Mouse (Mus musculus): Measurements from ENCODE around the gene Rundc3a. TPM values are rescaled to one million over a fixed set of nuclear protein-coding genes. Genes with fewer than 3 reads are reported as not detected.

The Rundc3a gene
- polyA plus RNA-seq, 1 experiment from 2014 or later = 7.9 TPM

GRCm38 (mm10) chr11:102433866-102434265, 40.7 kb downstream of the Rundc3a start:
- H3K9ac ChIP-seq (replicated peaks; ENCODE audit: low read depth, low read length) = no peak overlapping the region
- H3K4me3 ChIP-seq (ENCODE audit: low read depth, low read length) = no peak overlapping the region
- H3K4me1 ChIP-seq (ENCODE audit: control insufficient read depth, insufficient read depth, low read length) = peaks cover 22% of the 10 kb centered on the region
- 92% methylated on average over 7 of the region's 7 CpGs for WGBS
- H3K9me3 ChIP-seq (ENCODE audit: control insufficient read depth, low read depth, low read length) = no peaks in the 10 kb centered on the region
- H3K4me2 ChIP-seq (replicated peaks; ENCODE audit: low read depth, low read length) = no peak overlapping the region
- 0 out of 2 replicates have a peak overlapping the region, but pooled peaks have one; percentile 33 for H3K27ac ChIP-seq (ENCODE audit: low read length)
- H3K36me3 ChIP-seq (ENCODE audit: control insufficient read depth, insufficient read depth, low read length) = peaks cover 19% of the 10 kb centered on the region
- no peak for ATAC-seq (ENCODE audit: insufficient number of reproducible peaks, insufficient read depth, low FRiP score, low read depth)
- no peaks in the 10 kb centered on the region for H3K27me3 ChIP-seq (ENCODE audit: control insufficient read depth, insufficient read depth, low read length)

GRCm38 (mm10) chr11:102434406-102434805, 41.2 kb downstream of the Rundc3a start:
- Histone ChIP-seq H3K4me3 (ENCODE audit: low read depth, low read length) (no peak overlapping the region), H3K9ac (replicated peaks; ENCODE audit: low read depth, low read length) (no peak overlapping the region), H3K4me1 (ENCODE audit: control insufficient read depth, insufficient read depth, low read length) (peaks cover 21% of the 10 kb centered on the region), H3K36me3 (ENCODE audit: control insufficient read depth, insufficient read depth, low read length) (peaks cover 24% of the 10 kb centered on the region), H3K27me3 (ENCODE audit: control insufficient read depth, insufficient read depth, low read length) (no peaks in the 10 kb centered on the region), H3K4me2 (replicated peaks; ENCODE audit: low read depth, low read length) (no peak overlapping the region), H3K27ac (ENCODE audit: low read length) (no peak overlapping the region), H3K9me3 (ENCODE audit: control insufficient read depth, low read depth, low read length) (no peaks in the 10 kb centered on the region)
- 11% methylated on average over 7 of the region's 7 CpGs for WGBS
- peak; percentile 43; the same call in 1 of the 2 replicates for ATAC-seq (ENCODE audit: insufficient number of reproducible peaks, insufficient read depth, low FRiP score, low read depth)

- 90% methylated on average over 11 of the region's 11 CpGs for WGBS
Measured at GRCm38 (mm10) chr11:102434816-102435705, 41.9 kb downstream of the Rundc3a start.

GRCm38 (mm10) chr11:102435754-102436470, 42.7 kb downstream of the Rundc3a start:
- Histone ChIP-seq H3K27ac (ENCODE audit: low read length) (no peak overlapping the region), H3K27me3 (ENCODE audit: control insufficient read depth, insufficient read depth, low read length) (no peaks in the 10 kb centered on the region), H3K4me1 (ENCODE audit: control insufficient read depth, insufficient read depth, low read length) (peaks cover 17% of the 10 kb centered on the region), H3K4me2 (replicated peaks; ENCODE audit: low read depth, low read length) (no peak overlapping the region), H3K4me3 (ENCODE audit: low read depth, low read length) (no peak overlapping the region), H3K36me3 (ENCODE audit: control insufficient read depth, insufficient read depth, low read length) (peaks cover 37% of the 10 kb centered on the region), H3K9ac (replicated peaks; ENCODE audit: low read depth, low read length) (no peak overlapping the region), H3K9me3 (ENCODE audit: control insufficient read depth, low read depth, low read length) (no peaks in the 10 kb centered on the region)
- no peak for ATAC-seq (ENCODE audit: insufficient number of reproducible peaks, insufficient read depth, low FRiP score, low read depth)
- WGBS = 93% methylated on average over 18 of the region's 18 CpGs

More at GRCm38 (mm10) chr11:102434816-102435705, 41.9 kb downstream of the Rundc3a start:
- ATAC-seq (ENCODE audit: insufficient number of reproducible peaks, insufficient read depth, low FRiP score, low read depth) = no peak
- H3K27ac ChIP-seq (ENCODE audit: low read length) = no peak overlapping the region
- H3K9ac ChIP-seq (replicated peaks; ENCODE audit: low read depth, low read length) = no peak overlapping the region
- H3K4me2 ChIP-seq (replicated peaks; ENCODE audit: low read depth, low read length) = no peak overlapping the region
- peaks cover 17% of the 10 kb centered on the region for H3K4me1 ChIP-seq (ENCODE audit: control insufficient read depth, insufficient read depth, low read length)
- peaks cover 31% of the 10 kb centered on the region for H3K36me3 ChIP-seq (ENCODE audit: control insufficient read depth, insufficient read depth, low read length)
- H3K4me3 ChIP-seq (ENCODE audit: low read depth, low read length) = no peak overlapping the region
- no peaks in the 10 kb centered on the region for H3K9me3 ChIP-seq (ENCODE audit: control insufficient read depth, low read depth, low read length)
- no peaks in the 10 kb centered on the region for H3K27me3 ChIP-seq (ENCODE audit: control insufficient read depth, insufficient read depth, low read length)

- no peak for ATAC-seq (ENCODE audit: insufficient number of reproducible peaks, insufficient read depth, low FRiP score, low read depth)
- Histone ChIP-seq H3K9ac (replicated peaks; ENCODE audit: low read depth, low read length) (no peak overlapping the region), H3K4me1 (ENCODE audit: control insufficient read depth, insufficient read depth, low read length) (peaks cover 13% of the 10 kb centered on the region), H3K4me3 (ENCODE audit: low read depth, low read length) (no peak overlapping the region), H3K36me3 (ENCODE audit: control insufficient read depth, insufficient read depth, low read length) (peaks cover 42% of the 10 kb centered on the region), H3K9me3 (ENCODE audit: control insufficient read depth, low read depth, low read length) (no peaks in the 10 kb centered on the region), H3K27me3 (ENCODE audit: control insufficient read depth, insufficient read depth, low read length) (no peaks in the 10 kb centered on the region), H3K4me2 (replicated peaks; ENCODE audit: low read depth, low read length) (no peak overlapping the region), H3K27ac (ENCODE audit: low read length) (no peak overlapping the region)
- WGBS = 71% methylated on average over 10 of the region's 10 CpGs
Measured at GRCm38 (mm10) chr11:102436471-102436790, 43.2 kb downstream of the Rundc3a start.

GRCm38 (mm10) chr11:102437120-102438061, 44.2 kb downstream of the Rundc3a start:
- H3K36me3 ChIP-seq (ENCODE audit: control insufficient read depth, insufficient read depth, low read length) = peaks cover 51% of the 10 kb centered on the region
- peak overlapping the region; percentile 80 for H3K4me2 ChIP-seq (replicated peaks; ENCODE audit: low read depth, low read length)
- WGBS = 13% methylated on average over 82 of the region's 87 CpGs
- H3K27ac ChIP-seq (ENCODE audit: low read length) = 0 out of 2 replicates have a peak overlapping the region, but pooled peaks have one; percentile 6
- H3K4me1 ChIP-seq (ENCODE audit: control insufficient read depth, insufficient read depth, low read length) = peaks cover 13% of the 10 kb centered on the region
- no peaks in the 10 kb centered on the region for H3K9me3 ChIP-seq (ENCODE audit: control insufficient read depth, low read depth, low read length)
- H3K27me3 ChIP-seq (ENCODE audit: control insufficient read depth, insufficient read depth, low read length) = no peaks in the 10 kb centered on the region
- H3K9ac ChIP-seq (replicated peaks; ENCODE audit: low read depth, low read length) = peak overlapping the region; percentile 33; the same call in 1 of the 2 replicates
- H3K4me3 ChIP-seq (ENCODE audit: low read depth, low read length) = peak overlapping the region; percentile 36
- ATAC-seq (ENCODE audit: insufficient number of reproducible peaks, insufficient read depth, low FRiP score, low read depth) = peak; percentile 35; the same call in 1 of the 2 replicates

GRCm38 (mm10) chr11:102438212-102439092, 45.2 kb downstream of the Rundc3a start:
- peak overlapping the region; percentile 80 for H3K4me2 ChIP-seq (replicated peaks; ENCODE audit: low read depth, low read length)
- H3K27me3 ChIP-seq (ENCODE audit: control insufficient read depth, insufficient read depth, low read length) = no peaks in the 10 kb centered on the region
- no peaks in the 10 kb centered on the region for H3K9me3 ChIP-seq (ENCODE audit: control insufficient read depth, low read depth, low read length)
- 14% methylated on average over 77 of the region's 77 CpGs for WGBS
- H3K27ac ChIP-seq (ENCODE audit: low read length) = no peak overlapping the region
- peak overlapping the region; percentile 36 for H3K4me3 ChIP-seq (ENCODE audit: low read depth, low read length)
- peaks cover 13% of the 10 kb centered on the region for H3K4me1 ChIP-seq (ENCODE audit: control insufficient read depth, insufficient read depth, low read length)
- peak overlapping the region; percentile 33; the same call in 1 of the 2 replicates for H3K9ac ChIP-seq (replicated peaks; ENCODE audit: low read depth, low read length)
- peaks cover 55% of the 10 kb centered on the region for H3K36me3 ChIP-seq (ENCODE audit: control insufficient read depth, insufficient read depth, low read length)
- no peak for ATAC-seq (ENCODE audit: insufficient number of reproducible peaks, insufficient read depth, low FRiP score, low read depth)
